Comparison of ENCODE assay signal across 8 mouse cellular contexts in genomic region chr9:26733206-26733891, GRCm38 (mm10). TPM values are rescaled to one million over a fixed set of nuclear protein-coding genes. Genes with fewer than 3 reads are reported as not detected.
DNase-seq lines count a peak whose midpoint lies in the region; ATAC-seq lines count a peak whose summit lies in the region.

Gene B3gat1, plus strand, starts transcription at chr9:26733728.

- H3K4me3 ChIP-seq in neural tube, embryonic 14.5 days (ENCODE audit: low read depth, low read length): peak within 1 kb of the TSS; percentile 93

- peak within 1 kb of the TSS; percentile 93 for H3K27ac ChIP-seq in neural tube, embryonic 14.5 days (ENCODE audit: low read depth, low read length)

- intact Hi-C loops in left cerebral cortex, postnatal 14 days (cut with DNase I): no loop called here

- no peaks in the 10 kb centered on the region for H3K9me3 ChIP-seq in neural tube, embryonic 14.5 days (ENCODE audit: control insufficient read depth, low read length)

- H3K9ac ChIP-seq in neural tube, embryonic 14.5 days (replicated peaks; ENCODE audit: low read depth, low read length): peak within 1 kb of the TSS; percentile 98

- peak within 1 kb of the TSS; percentile 81 for H3K4me2 ChIP-seq in neural tube, embryonic 14.5 days (ENCODE audit: low read depth, low read length)

- under 1% methylated on average over 28 of the region's 65 CpGs for WGBS in neural tube, embryonic 14.5 days

- DNase-seq in kidney, postnatal 10 days: peak; percentile 7
- no peak for DNase-seq in kidney, postnatal 25 days
- DNase-seq in cerebellum, postnatal 25 days: peak; percentile 29 to 66
- peak in 1 of 2 experiments; percentile 53 for DNase-seq in frontal cortex, adult 2 months (ENCODE audit: extremely low spot score in 1 of 2, low spot score in 1 of 2)
- DNase-seq in left cerebral cortex, postnatal 14 days (ENCODE audit: low spot score in 2 of 2): peak; percentile 67 to 77
- DNase-seq in lung, adult 18-20 months: no peak

- H3K27me3 ChIP-seq in neural tube, embryonic 14.5 days (ENCODE audit: control insufficient read depth, insufficient read depth, low read length): no peaks in the 10 kb centered on the region

- no peaks in the 10 kb centered on the region for H3K36me3 ChIP-seq in neural tube, embryonic 14.5 days (ENCODE audit: control insufficient read depth, insufficient read depth, low read length)

- peak; percentile 94 for ATAC-seq in neural tube, embryonic 14.5 days (ENCODE audit: low read depth)
- ATAC-seq in megakaryocyte, adult 5-6 weeks (ENCODE audit: poor library complexity, severe bottlenecking): no peak

- H3K4me1 ChIP-seq in neural tube, embryonic 14.5 days (ENCODE audit: control insufficient read depth, insufficient read depth, low read length): peaks cover 23% of the 10 kb centered on the region

RNA-seq across cellular contexts. Expression of gene B3gat1, which starts in this region (rescaled TPM):
- 192 and 233 TPM in 2 replicates for polyA plus RNA-seq in frontal cortex, adult 2 months (2012; rRNA removed)
- 100 to 1,000 TPM; 262 to 268 TPM for total RNA-seq in left cerebral cortex, postnatal 14 days (2021)
- polyA plus RNA-seq in neural tube, embryonic 14.5 days (2014; fragmentation: Nextera tagmentation; extraction: Ambion mirVana): 51.9 and 63.4 TPM in 2 replicates
- total RNA-seq in megakaryocyte, adult 5-6 weeks (2015): not detected in 2 replicates
- not detected in 2 replicates for total RNA-seq in megakaryocyte, adult 5-6 weeks (2017)

Comparison
In these comparisons a context has a peak if more than half of its experiments do, and no peak if none do; other contexts are left out.
1. RNA of gene B3gat1 (total RNA-seq): 262 to 268 TPM in left cerebral cortex, postnatal 14 days; not detected in megakaryocyte, adult 5-6 weeks; every median in the first group is over 100 times any median in the second.
2. DNase-seq: peak in kidney, postnatal 10 days (single experiment), cerebellum, postnatal 25 days (2 of 2) and left cerebral cortex, postnatal 14 days (2 of 2); none in kidney, postnatal 25 days (0 of 2) and lung, adult 18-20 months (0 of 2).